Mouse (Mus musculus) CH12.LX (cell line): Measurements from ENCODE around the gene Slc25a26. TPM values are rescaled to one million over a fixed set of nuclear protein-coding genes. Genes with fewer than 3 reads are reported as not detected.

ENCODE experiments used
- DNase-seq: peaks from one replicate; pipeline ENCODE4 v3.0.0-alpha.2; 2013; ENCODE audit errors: extremely low read depth
- H3K27ac ChIP-seq: 2 replicates; pipeline ENCODE4 v1.5.1; 2012; ENCODE audit warnings: low read depth, mild to moderate bottlenecking, control low read depth, moderate library complexity; ENCODE audit not compliant: insufficient read depth
- H3K27me3 ChIP-seq: replicated peaks from 2 replicates; pipeline ENCODE3; 2012; ENCODE audit warnings: inconsistent platforms
- H3K36me3 ChIP-seq, 2 experiments: replicated peaks in 1 of 2; 2 replicates each; pipeline versions ENCODE3 to v1.6.1; 2012; ENCODE audit warnings: inconsistent platforms in 1 of 2, low read length in 1 of 2, mild to moderate bottlenecking in 1 of 2, mixed read lengths in 1 of 2, moderate library complexity in 1 of 2; ENCODE audit not compliant: control insufficient read depth in 1 of 2, insufficient read depth in 1 of 2
- H3K4me1 ChIP-seq, 2 experiments: 2 replicates each; pipeline ENCODE4 v1.6.1; 2012; ENCODE audit warnings: inconsistent platforms in 1 of 2, moderate library complexity in 1 of 2; ENCODE audit not compliant: insufficient read depth in 2 of 2, control insufficient read depth in 1 of 2
- H3K4me2 ChIP-seq: 2 replicates; pipeline ENCODE4 v1.6.1; 2012; ENCODE audit warnings: low read depth, mild to moderate bottlenecking, control low read depth; ENCODE audit not compliant: poor library complexity, insufficient read depth, severe bottlenecking
- H3K4me3 ChIP-seq, 3 experiments: fragments of 150-350 bp in 1 of 3; sonication (generic) in 1 of 3; replicated peaks in 1 of 3; 2 replicates each; pipeline versions ENCODE3 to v1.5.1; 2011 to 2012; ENCODE audit warnings: low read depth in 2 of 3, low read length in 2 of 3, mild to moderate bottlenecking in 2 of 3, moderate library complexity in 2 of 3, control low read depth in 1 of 3, improper control_type of control experiment in 1 of 3, inconsistent platforms in 1 of 3, mixed read lengths in 1 of 3; ENCODE audit not compliant: poor library complexity in 1 of 3
- H3K79me2 ChIP-seq: replicated peaks from 2 replicates; pipeline ENCODE4 v1.6.1; 2012; ENCODE audit warnings: mild to moderate bottlenecking, moderate library complexity; ENCODE audit not compliant: control insufficient read depth, poor library complexity, insufficient read depth, severe bottlenecking; ENCODE audit errors: extremely low read depth
- H3K9ac ChIP-seq: 2 replicates; pipeline ENCODE4 v1.6.1; 2012; ENCODE audit warnings: low read depth, mild to moderate bottlenecking, control low read depth, moderate library complexity; ENCODE audit not compliant: insufficient read depth
- H3K9me3 ChIP-seq: replicated peaks from 2 replicates; pipeline ENCODE3; 2012; ENCODE audit warnings: low read length, inconsistent platforms, mixed read lengths
- BHLHE40 ChIP-seq: IDR thresholded peaks from 2 replicates; pipeline ENCODE4 v1.6.1; 2011; ENCODE audit warnings: mild to moderate bottlenecking, low read depth, low read length, improper control_type of control experiment
- E2F4 ChIP-seq: IDR thresholded peaks from 2 replicates; pipeline ENCODE4 v1.6.1; 2011; ENCODE audit warnings: low read depth, low read length, improper control_type of control experiment; ENCODE audit not compliant: insufficient replicate concordance
- ELF1 ChIP-seq: IDR thresholded peaks from 2 replicates; pipeline ENCODE4 v1.6.1; 2014; ENCODE audit warnings: low read depth, mild to moderate bottlenecking, inconsistent platforms, low read length, improper control_type of control experiment
- EP300 ChIP-seq: IDR thresholded peaks from 2 replicates; pipeline ENCODE4 v1.6.1; 2011; ENCODE audit warnings: low read length, improper control_type of control experiment
- ETS1 ChIP-seq: conservative IDR thresholded peaks from 2 replicates; pipeline ENCODE4 v1.6.1; 2012; ENCODE audit warnings: low read depth, mild to moderate bottlenecking, inconsistent platforms, low read length, improper control_type of control experiment, moderate library complexity
- HCFC1 ChIP-seq: IDR thresholded peaks from 2 replicates; pipeline ENCODE4 v1.6.1; 2012; ENCODE audit warnings: low read depth, mild to moderate bottlenecking, inconsistent platforms, low read length, improper control_type of control experiment
- JUN ChIP-seq: IDR thresholded peaks from 2 replicates; pipeline ENCODE4 v1.6.1; 2011; ENCODE audit warnings: low read depth, mild to moderate bottlenecking, low read length, improper control_type of control experiment, moderate library complexity; ENCODE audit not compliant: insufficient read depth
- KAT2A ChIP-seq: IDR thresholded peaks from 2 replicates; pipeline ENCODE4 v1.6.1; 2012; ENCODE audit warnings: low read length, improper control_type of control experiment, inconsistent platforms; ENCODE audit not compliant: insufficient replicate concordance
- MAX ChIP-seq: IDR thresholded peaks from 2 replicates; pipeline ENCODE4 v1.6.1; 2011; ENCODE audit warnings: low read length, improper control_type of control experiment
- MEF2A ChIP-seq: IDR thresholded peaks from 2 replicates; pipeline ENCODE4 v1.6.1; 2014; ENCODE audit warnings: low read depth, mild to moderate bottlenecking, inconsistent platforms, low read length, improper control_type of control experiment, borderline replicate concordance
- MXI1 ChIP-seq: IDR thresholded peaks from 2 replicates; pipeline ENCODE4 v1.6.1; 2011; ENCODE audit warnings: mild to moderate bottlenecking, low read depth, low read length, improper control_type of control experiment
- MYC ChIP-seq: IDR thresholded peaks from 2 replicates; pipeline ENCODE4 v1.6.1; 2011; ENCODE audit warnings: low read depth, mild to moderate bottlenecking, improper control_type of control experiment, low read length
- NELFE ChIP-seq: IDR thresholded peaks from 2 replicates; pipeline ENCODE4 v1.6.1; 2011; ENCODE audit warnings: low read depth, low read length, improper control_type of control experiment
- NRF1 ChIP-seq: IDR thresholded peaks from 2 replicates; pipeline ENCODE4 v1.6.1; 2014; ENCODE audit warnings: low read depth, mild to moderate bottlenecking, inconsistent platforms, low read length, improper control_type of control experiment, moderate library complexity
- RCOR1 ChIP-seq: conservative IDR thresholded peaks from 2 replicates; pipeline ENCODE4 v1.6.1; 2012; ENCODE audit warnings: low read depth, mild to moderate bottlenecking, inconsistent platforms, low read length, improper control_type of control experiment
- TBP ChIP-seq: conservative IDR thresholded peaks from 2 replicates; pipeline ENCODE4 v1.6.1; 2011; ENCODE audit warnings: low read depth, low read length, improper control_type of control experiment
- UBTF ChIP-seq: IDR thresholded peaks from 2 replicates; pipeline ENCODE4 v1.6.1; 2012; ENCODE audit warnings: low read depth, mild to moderate bottlenecking, inconsistent platforms, low read length, improper control_type of control experiment, moderate library complexity
- USF2 ChIP-seq: conservative IDR thresholded peaks from 2 replicates; pipeline ENCODE4 v1.6.1; 2011; ENCODE audit warnings: low read depth, low read length, improper control_type of control experiment
- ZKSCAN1 ChIP-seq: IDR thresholded peaks from 2 replicates; pipeline ENCODE4 v1.6.1; 2012; ENCODE audit warnings: low read depth, inconsistent platforms, low read length, improper control_type of control experiment, borderline replicate concordance
- ZMIZ1 ChIP-seq: IDR thresholded peaks from 2 replicates; pipeline ENCODE4 v1.6.1; 2012; ENCODE audit warnings: low read depth, mild to moderate bottlenecking, inconsistent platforms, low read length, improper control_type of control experiment
- ZNF384 ChIP-seq: IDR thresholded peaks from 2 replicates; pipeline ENCODE4 v1.6.1; 2012; ENCODE audit warnings: low read depth, low read length, improper control_type of control experiment, inconsistent platforms
- dilution Hi-C: fragments of 300-500 bp; cut with MboI; formaldehyde crosslinking; loops from 2 replicates; pipeline ENCODE4 v1.14.3; 2020; ENCODE audit warnings: low sequenced_read_pairs; ENCODE audit not compliant: extremely low pct_unique_long_range_greater_than_20kb, extremely low pct_ligation_motif_present
- in situ Hi-C: fragments of 300-500 bp; cut with MboI; formaldehyde crosslinking; loops from 3 replicates; pipeline ENCODE4 v1.14.3; 2019; ENCODE audit warnings: low sequenced_read_pairs, low pct_ligation_motif_present, low pct_unique_long_range_greater_than_20kb, mixed read lengths
- polyA plus RNA-seq: library from polyadenylated mRNA; unstranded; fragments of >175 nt; gene quantifications from 2 replicates; pipeline ENCODE4 v1.2.1, GENCODE M21; 2012; ENCODE audit warnings: low read depth; ENCODE audit not compliant: insufficient read length
- total RNA-seq, 2 experiments: library from RNA; depleted of rRNA; stranded (reverse); fragments of 300-350 nt in 1 of 2; fragments of >200 nt in 1 of 2; gene quantifications; 2 replicates each; pipeline ENCODE4 v1.2.3; 2012 to 2014

Slc25a26 gene
- total and polyA plus RNA-seq, 3 experiments: 5.5 to 9.9 (median 5.9) TPM

DNA sequence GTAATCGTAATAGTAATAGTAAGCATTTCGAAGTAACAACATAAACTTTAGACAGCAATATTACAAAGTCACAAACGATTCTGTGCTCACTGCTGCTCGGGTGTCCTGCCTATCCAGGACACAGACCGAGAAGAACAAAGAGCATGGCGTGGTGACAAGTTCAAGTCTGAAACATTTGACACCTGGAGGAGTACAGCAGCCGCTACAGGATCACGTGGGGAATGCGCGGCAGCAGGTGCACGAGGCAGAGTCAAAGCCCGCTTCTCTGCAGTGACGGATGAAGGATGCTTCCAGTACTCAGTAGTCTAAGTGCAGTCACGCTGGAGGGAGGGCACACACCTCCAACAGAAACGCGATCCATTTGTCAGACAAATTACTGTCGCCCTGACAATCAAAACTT, 151.4 kb downstream of the Slc25a26 start:
- Histone ChIP-seq H3K27ac (no peak overlapping the region), H3K79me2 (no peaks in the 10 kb centered on the region), H3K9me3 (no peaks in the 10 kb centered on the region), H3K27me3 (no peaks in the 10 kb centered on the region), H3K9ac (no peak overlapping the region), H3K4me2 (no peak overlapping the region), H3K36me3 (no peaks in the 10 kb centered on the region), H3K4me1 (peaks cover 0 to 7% of the 10 kb centered on the region in 2 experiments; a peak in 2 of 4 replicates), H3K4me3 (no peak overlapping the region)
- dilution Hi-C loops: no loop called here
- TF ChIP-seq MEF2A (no peak), MAX (no peak), USF2 (no peak)
- DNase-seq: no peak
- in situ Hi-C loops: no loop called here

DNA sequence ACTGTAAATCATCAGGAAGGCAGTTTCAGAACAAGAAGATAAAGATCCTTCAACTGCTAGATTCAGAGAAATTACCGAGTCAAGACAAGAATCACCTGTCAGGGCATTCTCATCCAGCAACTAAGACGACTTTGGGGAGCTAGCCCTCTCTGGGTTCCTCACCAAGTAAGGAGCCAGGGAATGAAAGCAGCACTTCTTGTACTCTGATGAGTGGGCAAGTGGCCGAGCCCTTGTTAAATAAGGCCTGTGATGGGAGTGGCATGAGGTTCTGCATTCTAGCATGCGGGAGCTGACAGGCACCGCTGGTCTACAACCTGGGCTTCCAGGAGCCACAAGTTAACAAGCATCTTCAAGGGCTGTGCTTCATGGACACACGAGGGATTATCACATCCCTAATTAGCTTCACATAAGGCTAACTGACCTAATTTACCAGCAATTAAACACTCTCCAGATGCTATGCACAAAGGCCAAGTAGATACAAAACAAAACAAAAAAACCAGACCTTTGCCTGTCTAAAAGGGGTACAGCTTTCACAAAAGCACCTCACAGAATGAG, 152.6 kb downstream of the Slc25a26 start:
- no peak for DNase-seq
- in situ Hi-C loops: no loop called here
- H3K4me1 ChIP-seq: peaks cover 0 to 5% of the 10 kb centered on the region in 2 experiments; a peak in 1 of 4 replicates
- H3K27ac ChIP-seq: no peak overlapping the region
- no peak overlapping the region for H3K9ac ChIP-seq
- no peak overlapping the region for H3K4me2 ChIP-seq
- no peaks in the 10 kb centered on the region for H3K36me3 ChIP-seq
- TF ChIP-seq JUN: no peak
- TF ChIP-seq KAT2A: no peak
- no peak for TF ChIP-seq HCFC1
- no peak for TF ChIP-seq USF2
- no peak for TF ChIP-seq EP300
- no peak for TF ChIP-seq NELFE
- TF ChIP-seq, all 38 proteins: peak for 0
- Histone ChIP-seq H3K9me3 (no peaks in the 10 kb centered on the region), H3K4me3 (no peak overlapping the region), H3K27me3 (no peaks in the 10 kb centered on the region), H3K79me2 (no peaks in the 10 kb centered on the region)
- dilution Hi-C loops: no loop called here

DNA sequence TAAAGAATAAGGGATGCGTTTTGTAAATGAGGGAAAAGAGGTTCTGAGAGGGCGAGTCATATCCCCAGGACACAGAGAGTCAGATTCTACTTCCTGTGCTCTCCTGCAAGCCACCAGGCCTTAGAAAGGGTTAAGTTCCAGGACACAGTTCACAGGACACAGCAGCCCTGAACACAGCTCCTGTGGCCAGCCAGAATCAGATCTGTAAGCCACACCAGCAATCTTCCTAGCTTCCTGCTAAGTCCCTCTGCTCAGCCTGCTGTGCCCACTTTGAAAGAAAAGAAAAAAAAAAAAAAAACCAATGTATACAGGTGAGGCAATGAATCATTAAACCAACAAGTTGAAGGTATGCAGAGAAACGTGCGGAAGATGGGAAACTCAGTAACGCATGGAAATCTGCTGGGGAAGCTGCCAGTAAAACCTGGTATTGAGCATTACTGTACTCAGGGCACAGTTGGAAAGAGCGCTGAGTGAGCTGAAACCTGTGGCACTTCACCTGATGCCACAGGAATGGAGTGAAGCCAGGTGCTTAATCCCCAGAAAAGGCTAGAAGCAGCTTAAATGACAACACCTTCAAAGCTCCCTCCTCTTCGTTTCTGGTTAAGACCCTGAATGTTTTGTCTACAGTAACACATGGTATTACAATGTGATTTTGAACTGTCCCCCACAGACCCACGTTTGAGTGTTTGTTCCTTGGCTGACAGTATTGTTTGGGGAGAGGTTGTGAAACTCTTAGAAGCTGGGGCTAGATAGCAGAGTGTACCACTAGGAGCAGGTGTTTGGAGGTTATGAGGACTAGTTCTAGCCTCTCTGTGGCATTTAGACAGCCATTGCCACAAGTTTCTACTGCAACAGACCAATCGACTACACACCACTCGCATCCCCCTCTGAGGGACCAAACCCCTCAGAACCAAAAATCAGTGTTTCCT, 153.5 kb downstream of the Slc25a26 start:
- no peak for DNase-seq
- peaks cover 0 to 5% of the 10 kb centered on the region in 2 experiments; a peak in 1 of 4 replicates for H3K4me1 ChIP-seq
- H3K4me3 ChIP-seq: no peak overlapping the region
- H3K27me3 ChIP-seq: no peaks in the 10 kb centered on the region
- no peak for TF ChIP-seq TBP
- no peak for TF ChIP-seq HCFC1
- no peak for TF ChIP-seq E2F4
- no peak for TF ChIP-seq ELF1
- no peak for TF ChIP-seq MXI1
- TF ChIP-seq KAT2A: no peak
- no peak for TF ChIP-seq MYC
- TF ChIP-seq ZMIZ1: no peak
- no peak for TF ChIP-seq BHLHE40
- TF ChIP-seq UBTF: no peak
- no peak for TF ChIP-seq RCOR1
- no peak for TF ChIP-seq ZNF384
- TF ChIP-seq ETS1: no peak
- no peak for TF ChIP-seq ZKSCAN1
- no peak for TF ChIP-seq NRF1
- no peaks in the 10 kb centered on the region for H3K36me3 ChIP-seq
- dilution Hi-C loops: no loop called here
- in situ Hi-C loops: no loop called here
- no peaks in the 10 kb centered on the region for H3K9me3 ChIP-seq
- no peak overlapping the region for H3K9ac ChIP-seq
- H3K4me2 ChIP-seq: no peak overlapping the region
- no peak overlapping the region for H3K27ac ChIP-seq
- no peaks in the 10 kb centered on the region for H3K79me2 ChIP-seq
